In the genomic region with DNA sequence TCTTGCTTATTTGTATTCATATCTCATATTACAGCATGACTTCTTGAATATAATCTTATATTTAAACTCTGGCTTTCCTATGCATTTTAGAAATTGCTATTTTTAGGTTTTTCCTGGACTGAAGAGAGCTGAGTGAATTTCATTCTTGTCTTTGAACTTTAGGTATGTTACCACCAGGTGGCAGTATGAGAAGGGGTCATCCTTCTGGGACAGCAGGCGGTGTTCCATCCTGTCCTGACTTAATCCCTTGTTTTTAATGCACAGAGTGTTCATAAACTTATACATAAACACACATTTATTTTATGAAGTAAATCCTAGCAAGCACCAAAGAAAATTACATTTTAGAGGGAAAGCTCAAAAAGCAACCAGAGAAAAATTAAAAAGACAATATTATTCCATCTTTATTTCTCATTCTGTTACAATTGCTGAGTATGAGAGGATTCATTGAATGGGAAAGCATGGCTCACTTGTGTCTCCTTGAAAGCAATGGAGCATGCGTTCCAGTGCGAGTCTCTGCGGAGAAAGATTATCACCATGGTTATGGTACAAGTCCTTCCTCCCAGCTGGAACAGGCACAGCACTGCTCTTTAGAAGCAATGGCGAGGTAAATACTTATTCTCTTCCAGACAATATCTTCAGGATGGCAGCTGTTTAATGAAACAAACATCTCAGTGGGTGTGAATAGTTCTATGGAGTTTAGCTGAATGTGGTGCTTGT, we compare ENCODE assay signal across 9 mouse cellular contexts. TPM values are rescaled to one million over a fixed set of nuclear protein-coding genes. Genes with fewer than 3 reads are reported as not detected.
A peak's percentile ranks its signal among the peaks of the same experiment; 100 is the strongest.
DNase-seq lines count a peak whose midpoint lies in the region; ATAC-seq and TF ChIP-seq lines count a peak whose summit lies in the region.
"Had no signal": no experiment of that assay in that cellular context is flagged by ENCODE, and none has a peak within 500 bp of the region (broad histone marks: within the 10 kb centered on the region; RNA-seq: fewer than 3 reads in every experiment).

No protein-coding gene starts in this region.

- no peaks in the 10 kb centered on the region for H3K4me1 ChIP-seq in liver, adult 2 months (ENCODE audit: control insufficient read depth, insufficient read depth, low read length)
- no peaks in the 10 kb centered on the region for H3K4me1 ChIP-seq in liver, embryonic 12.5 days
- peaks cover 6% of the 10 kb centered on the region for H3K4me1 ChIP-seq in midbrain, embryonic 15.5 days

- TF ChIP-seq CTCF in liver, adult 2 months (IDR thresholded peaks at IDR 0.05; ENCODE audit: low read depth, low read length): peak; percentile 44; the same call in 1 of the 2 replicates

- no peak overlapping the region for H3K4me2 ChIP-seq in liver, embryonic 12.5 days
- no peak overlapping the region for H3K4me2 ChIP-seq in midbrain, embryonic 15.5 days

- peak; percentile 2 for DNase-seq in cerebellum, adult 9-10 months
- no peak for DNase-seq in cerebellum, adult 9-11 months
- peak; percentile 29 for DNase-seq in liver, adult 2 months (ENCODE audit: extremely low read depth, low read depth, low spot score)
- DNase-seq in embryo, embryonic 10 days (ENCODE audit: low spot score): peak; percentile 78
- DNase-seq in adrenal gland, adult 18-20 months (ENCODE audit: low spot score in 2 of 2): no peak
- no peak for DNase-seq in layer of hippocampus, postnatal 14 days (ENCODE audit: low spot score in 2 of 2)

- no peaks in the 10 kb centered on the region for H3K9me3 ChIP-seq in liver, embryonic 12.5 days (replicated peaks)
- H3K9me3 ChIP-seq in midbrain, embryonic 15.5 days: no peaks in the 10 kb centered on the region

- no peak overlapping the region for H3K27ac ChIP-seq in liver, adult 2 months (replicated peaks; ENCODE audit: insufficient read depth, low read depth, low read length)
- no peak overlapping the region for H3K27ac ChIP-seq in liver, embryonic 12.5 days
- no peak overlapping the region for H3K27ac ChIP-seq in midbrain, embryonic 15.5 days

- no peaks in the 10 kb centered on the region for H3K36me3 ChIP-seq in liver, adult 2 months (ENCODE audit: control insufficient read depth, insufficient read depth, low read length)
- H3K36me3 ChIP-seq in liver, embryonic 12.5 days: no peaks in the 10 kb centered on the region
- no peaks in the 10 kb centered on the region for H3K36me3 ChIP-seq in midbrain, embryonic 15.5 days (replicated peaks)

- H3K79me2 ChIP-seq in liver, adult 2 months (ENCODE audit: control insufficient read depth, insufficient read depth, low read length): no peaks in the 10 kb centered on the region

- no peak for TF ChIP-seq POLR2A in liver, adult 2 months (IDR thresholded peaks at IDR 0.05; ENCODE audit: extremely low read depth, insufficient read depth, low read length)

- 64% methylated on average over 5 of the region's 5 CpGs for WGBS in liver, adult 2 months
- WGBS in liver, embryonic 12.5 days (ENCODE audit: insufficient replicate concordance): 54% methylated on average over 5 of the region's 5 CpGs
- whole genome bisulfite sequencing in midbrain, embryonic 15.5 days: 18% methylated on average over 5 of the region's 5 CpGs

- H3K4me3 ChIP-seq in liver, adult 2 months (ENCODE audit: insufficient read depth, low read depth, low read length): no peak overlapping the region
- no peak overlapping the region for H3K4me3 ChIP-seq in liver, embryonic 12.5 days
- H3K4me3 ChIP-seq in midbrain, embryonic 15.5 days: no peak overlapping the region

- no peaks in the 10 kb centered on the region for H3K27me3 ChIP-seq in liver, adult 2 months (ENCODE audit: control insufficient read depth, insufficient read depth, low read length)
- no peaks in the 10 kb centered on the region for H3K27me3 ChIP-seq in liver, embryonic 12.5 days (replicated peaks)
- no peaks in the 10 kb centered on the region for H3K27me3 ChIP-seq in midbrain, embryonic 15.5 days (replicated peaks)

- ATAC-seq in liver, embryonic 12.5 days: no peak
- peak; percentile 59 for ATAC-seq in midbrain, embryonic 15.5 days (replicated peaks)

- no peak overlapping the region for H3K9ac ChIP-seq in liver, adult 2 months (ENCODE audit: low read depth, low read length)
- no peak overlapping the region for H3K9ac ChIP-seq in liver, embryonic 12.5 days
- H3K9ac ChIP-seq in midbrain, embryonic 15.5 days: no peak overlapping the region

RNA-seq across cellular contexts. Expression of a gene that starts 21.1 kb away (rescaled TPM):
- not detected in 2 replicates for total RNA-seq in liver, adult 2 months (2014; rRNA removed)
- polyA plus RNA-seq in liver, adult 2 months (2012; rRNA removed): not detected in 2 replicates
- not detected in 2 replicates for polyA plus RNA-seq in liver, embryonic 12.5 days (2016; fragmentation: Nextera tagmentation; extraction: Ambion mirVana)
- not detected in 2 replicates for polyA plus RNA-seq in midbrain, embryonic 15.5 days (2015; fragmentation: Nextera tagmentation; extraction: Ambion mirVana)
- not detected for total RNA-seq in adrenal gland, adult 18-20 months (2021)
- total RNA-seq in layer of hippocampus, postnatal 14 days (2021): not detected
- polyA plus RNA-seq: gonadal fat pad, adult 2 months had no signal

RNA-seq across cellular contexts. Expression of a gene that starts 25.9 kb away (rescaled TPM):
- not detected in 2 replicates for total RNA-seq in liver, adult 2 months (2014; rRNA removed)
- polyA plus RNA-seq in liver, adult 2 months (2012; rRNA removed): not detected in 2 replicates
- not detected in 2 replicates for polyA plus RNA-seq in liver, embryonic 12.5 days (2016; fragmentation: Nextera tagmentation; extraction: Ambion mirVana)
- polyA plus RNA-seq in midbrain, embryonic 15.5 days (2015; fragmentation: Nextera tagmentation; extraction: Ambion mirVana): not detected in 2 replicates
- not detected for total RNA-seq in adrenal gland, adult 18-20 months (2021)
- not detected for total RNA-seq in layer of hippocampus, postnatal 14 days (2021)
- polyA plus RNA-seq: gonadal fat pad, adult 2 months had no signal

RNA-seq across cellular contexts. Expression of a gene that starts 33.0 kb away (rescaled TPM):
- total RNA-seq in liver, adult 2 months (2014; rRNA removed): 35.0 and 35.8 TPM in 2 replicates
- 19.2 and 23.8 TPM in 2 replicates for polyA plus RNA-seq in liver, adult 2 months (2012; rRNA removed)
- polyA plus RNA-seq in liver, embryonic 12.5 days (2016; fragmentation: Nextera tagmentation; extraction: Ambion mirVana): 80.0 and 80.6 TPM in 2 replicates
- 83.6 and 92.9 TPM in 2 replicates for polyA plus RNA-seq in midbrain, embryonic 15.5 days (2015; fragmentation: Nextera tagmentation; extraction: Ambion mirVana)
- total RNA-seq in adrenal gland, adult 18-20 months (2021): 10 to 100 TPM; 68.4 to 76.1 TPM
- total RNA-seq in layer of hippocampus, postnatal 14 days (2021): 10 to 100 TPM; 50.8 to 50.9 TPM

RNA-seq across cellular contexts. Expression of a gene that starts 54.8 kb away (rescaled TPM):
- total RNA-seq in liver, adult 2 months (2014; rRNA removed): not detected in 2 replicates
- not detected in 2 replicates for polyA plus RNA-seq in liver, adult 2 months (2012; rRNA removed)
- polyA plus RNA-seq in liver, embryonic 12.5 days (2016; fragmentation: Nextera tagmentation; extraction: Ambion mirVana): not detected in 2 replicates
- not detected in 2 replicates for polyA plus RNA-seq in midbrain, embryonic 15.5 days (2015; fragmentation: Nextera tagmentation; extraction: Ambion mirVana)
- total RNA-seq in adrenal gland, adult 18-20 months (2021): not detected
- total RNA-seq in layer of hippocampus, postnatal 14 days (2021): not detected
- polyA plus RNA-seq: gonadal fat pad, adult 2 months had no signal

Comparison
In these comparisons a context has a peak if more than half of its experiments do, and no peak if none do; other contexts are left out.
1. DNase-seq: peak in cerebellum, adult 9-10 months (single experiment), liver, adult 2 months (single experiment) and embryo, embryonic 10 days (single experiment); none in cerebellum, adult 9-11 months (single experiment), adrenal gland, adult 18-20 months (0 of 2) and layer of hippocampus, postnatal 14 days (0 of 2).